Mouse (Mus musculus) midbrain, embryonic 15.5 days (tissue): ENCODE measurements around the gene AU015836. TPM values are rescaled to one million over a fixed set of nuclear protein-coding genes. Genes with fewer than 3 reads are reported as not detected.
"Not testable (repeated sequence)": the region's sequence is repeated elsewhere in the genome, so short reads cannot be mapped to it uniquely, and the experiment has no call there.

Source experiments
- ATAC-seq: fragments of 200-750 bp; cut with Nextera tagmentation; replicated peaks from 2 replicates; pipeline ENCODE4 v1.8.0; 2017; ENCODE audit warnings: moderate TSS enrichment
- H3K27ac ChIP-seq: fragments of 300-500 bp; sonication (generic); 2 replicates; pipeline ENCODE4 v1.5.1; 2015; ENCODE audit warnings: mild to moderate bottlenecking, inconsistent platforms
- H3K27me3 ChIP-seq: fragments of 300-500 bp; sonication (generic); replicated peaks from 2 replicates; pipeline ENCODE4 v1.6.1; 2015; ENCODE audit warnings: inconsistent platforms
- H3K36me3 ChIP-seq: fragments of 300-500 bp; sonication (generic); replicated peaks from 2 replicates; pipeline ENCODE4 v1.6.1; 2015; ENCODE audit warnings: inconsistent platforms
- H3K4me1 ChIP-seq: fragments of 300-500 bp; sonication (generic); 2 replicates; pipeline ENCODE4 v1.6.1; 2015; ENCODE audit warnings: inconsistent platforms
- H3K4me2 ChIP-seq: fragments of 300-500 bp; sonication (generic); 2 replicates; pipeline ENCODE4 v1.6.1; 2015; ENCODE audit warnings: inconsistent platforms, mild to moderate bottlenecking, moderate library complexity
- H3K4me3 ChIP-seq: fragments of 300-500 bp; sonication (generic); 2 replicates; pipeline ENCODE4 v1.5.1; 2015; ENCODE audit warnings: mild to moderate bottlenecking, inconsistent platforms
- H3K9ac ChIP-seq: fragments of 300-500 bp; sonication (generic); 2 replicates; pipeline ENCODE4 v1.6.1; 2015; ENCODE audit warnings: mild to moderate bottlenecking, inconsistent platforms
- H3K9me3 ChIP-seq: fragments of 300-500 bp; sonication (generic); 2 replicates; pipeline ENCODE4 v1.6.1; 2016; ENCODE audit warnings: inconsistent platforms
- WGBS: fragments of 180-500 bp; shearing (Covaris S2); methylation state at CpG from one replicate; pipeline ENCODE4 v1.1.7; 2015; ENCODE audit warnings: mixed read lengths; 5-methylcytosine and 5-hydroxymethylcytosine counted together
- polyA plus RNA-seq: library from polyadenylated mRNA; unstranded; fragments of >200 nt; fragmentation: Nextera tagmentation; extraction: Ambion mirVana; gene quantifications from 2 replicates; pipeline ENCODE4 v1.2.1, GENCODE M21; 2015

AU015836 gene
- polyA plus RNA-seq, result not detected in 2 replicates

DNA sequence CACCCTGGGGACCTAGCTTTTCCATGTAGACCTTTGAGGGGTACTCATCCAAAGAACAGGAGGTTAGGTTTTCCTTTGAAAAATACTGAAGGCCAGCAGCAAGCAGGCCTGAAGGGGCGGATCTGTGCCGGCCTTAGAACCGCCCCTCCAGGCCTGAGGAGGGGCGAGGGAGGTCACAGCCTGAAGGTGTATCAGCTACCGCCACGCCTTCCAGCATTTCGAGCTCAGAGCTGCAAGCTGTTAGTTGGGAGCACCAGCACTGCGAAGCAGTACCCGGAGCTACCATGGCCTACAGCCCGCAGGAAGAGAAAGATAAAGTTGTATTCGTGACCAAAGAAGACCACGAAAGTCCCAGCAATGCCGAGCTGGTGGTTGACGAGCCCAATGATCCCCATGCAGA, at the start of gene AU015836:
Gene AU015836 (plus strand): TSS at position 216 of the 400 bp plus-strand sequence.
- Histone ChIP-seq H3K27me3 (peaks cover 4% of the 10 kb centered on the region; the same call in 1 of the 2 replicates), H3K9ac (no peak within 1 kb of the TSS), H3K4me1 (no peaks in the 10 kb centered on the region), H3K4me2 (no peak within 1 kb of the TSS), H3K9me3 (no peaks in the 10 kb centered on the region), H3K27ac (no peak within 1 kb of the TSS), H3K36me3 (no peaks in the 10 kb centered on the region), H3K4me3 (no peak within 1 kb of the TSS)
- 70% methylated on average over 14 of the region's 14 CpGs for WGBS
- no peak for ATAC-seq

DNA sequence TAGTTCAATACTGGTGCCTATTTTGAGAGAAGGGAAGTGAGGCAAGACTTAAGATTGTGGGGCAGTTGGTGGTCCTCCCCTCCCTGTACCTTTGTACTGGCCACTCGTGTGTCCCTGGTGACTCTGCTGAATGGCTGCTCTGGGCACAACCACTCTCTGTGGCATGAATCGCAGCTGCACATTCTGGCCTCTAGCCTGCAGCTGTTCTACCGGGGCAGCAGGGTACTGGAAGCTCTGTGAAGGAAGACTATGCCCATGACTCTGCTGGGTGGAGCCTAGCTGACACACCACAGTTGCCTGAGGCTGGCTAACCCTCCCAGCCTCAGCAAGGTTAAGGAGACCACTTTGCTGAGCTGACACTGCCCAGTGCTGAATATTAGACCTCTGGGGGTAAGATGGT, 49.4 kb upstream of the AU015836 start:
- no peak for ATAC-seq
- Histone ChIP-seq H3K9me3 (no peaks in the 10 kb centered on the region), H3K4me2 (no peak overlapping the region), H3K4me3 (no peak overlapping the region), H3K4me1 (no peaks in the 10 kb centered on the region), H3K36me3 (no peaks in the 10 kb centered on the region), H3K27ac (no peak overlapping the region), H3K9ac (no peak overlapping the region), H3K27me3 (no peaks in the 10 kb centered on the region)
- WGBS, result 74% methylated on average over 3 of the region's 3 CpGs

DNA sequence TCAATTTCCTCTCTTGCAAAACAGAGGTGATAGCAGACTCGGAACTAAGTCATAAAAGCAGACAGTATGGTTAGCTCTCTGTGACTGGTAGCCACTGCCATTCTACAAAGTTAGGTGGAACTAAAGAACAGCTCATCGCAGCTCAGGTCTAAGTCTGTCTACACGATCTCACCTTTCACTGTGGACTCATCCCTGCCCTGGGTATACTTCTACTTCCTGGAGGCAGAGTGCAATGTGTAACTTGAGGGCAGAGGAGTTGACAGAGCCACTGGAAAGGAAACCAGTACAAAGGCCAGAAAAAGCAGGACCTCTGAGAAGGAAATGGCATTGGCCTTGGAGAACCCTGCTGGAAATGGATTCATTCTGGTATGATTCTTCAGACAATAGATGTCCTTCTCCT, 40.1 kb upstream of the AU015836 start:
- H3K36me3 ChIP-seq, result no peaks in the 10 kb centered on the region
- WGBS, result 95% methylated on average over 3 of the region's 3 CpGs
- H3K9me3 ChIP-seq, result no peaks in the 10 kb centered on the region
- no peaks in the 10 kb centered on the region for H3K4me1 ChIP-seq
- no peak overlapping the region for H3K9ac ChIP-seq
- no peak overlapping the region for H3K4me2 ChIP-seq
- H3K4me3 ChIP-seq, result no peak overlapping the region
- no peaks in the 10 kb centered on the region for H3K27me3 ChIP-seq
- no peak overlapping the region for H3K27ac ChIP-seq
- ATAC-seq, result no peak

DNA sequence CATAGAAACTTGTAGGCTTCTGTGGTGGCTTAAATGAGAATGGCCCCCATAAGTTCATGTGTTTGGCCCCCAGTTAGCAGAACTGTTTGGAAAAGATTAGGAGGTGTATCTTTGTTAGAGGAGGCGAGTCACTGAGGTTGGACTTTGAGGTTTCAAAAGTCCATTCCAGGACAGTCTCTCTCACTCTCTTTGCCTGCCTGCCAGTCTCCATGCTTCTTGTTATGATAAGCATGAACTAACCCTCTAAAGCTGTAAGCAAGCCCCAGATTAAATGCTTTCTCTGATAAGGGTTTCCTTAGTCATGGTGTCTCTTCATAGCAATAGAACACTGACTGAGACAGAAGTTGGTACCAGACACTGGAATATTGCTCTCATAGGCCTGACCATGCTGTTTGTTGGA, 39.7 kb upstream of the AU015836 start:
- H3K9ac ChIP-seq, result no peak overlapping the region
- 96% methylated on average over 1 of the region's 1 CpGs for WGBS
- H3K4me1 ChIP-seq, result no peaks in the 10 kb centered on the region
- H3K36me3 ChIP-seq, result no peaks in the 10 kb centered on the region
- no peak overlapping the region for H3K4me2 ChIP-seq
- no peaks in the 10 kb centered on the region for H3K27me3 ChIP-seq
- no peak overlapping the region for H3K4me3 ChIP-seq
- no peaks in the 10 kb centered on the region for H3K9me3 ChIP-seq
- no peak for ATAC-seq
- no peak overlapping the region for H3K27ac ChIP-seq

DNA sequence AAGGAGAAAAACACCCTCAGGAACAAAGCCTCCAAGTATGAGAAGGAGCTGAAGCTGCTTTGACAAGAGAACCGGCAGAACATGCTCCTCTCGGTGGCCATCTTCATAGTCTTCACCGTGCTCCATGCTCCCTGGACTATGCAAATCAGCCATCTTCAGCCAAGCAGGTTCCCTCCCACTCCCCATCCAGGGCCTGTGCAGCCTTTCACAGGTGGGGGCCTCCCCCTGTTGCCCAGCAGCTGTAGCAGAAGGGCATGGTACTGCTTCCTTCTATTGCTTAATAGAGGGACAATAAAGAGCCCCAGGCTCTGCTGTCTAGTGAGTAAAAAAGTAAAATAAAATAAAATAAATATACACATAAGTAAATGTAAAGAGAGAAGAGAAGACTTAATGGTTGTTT, 36.8 kb upstream of the AU015836 start:
- no peaks in the 10 kb centered on the region for H3K27me3 ChIP-seq
- no peak overlapping the region for H3K4me3 ChIP-seq
- H3K9me3 ChIP-seq, result no peaks in the 10 kb centered on the region
- H3K4me1 ChIP-seq, result no peaks in the 10 kb centered on the region
- no peak overlapping the region for H3K27ac ChIP-seq
- no peak for ATAC-seq
- no peaks in the 10 kb centered on the region for H3K36me3 ChIP-seq
- no peak overlapping the region for H3K9ac ChIP-seq
- no peak overlapping the region for H3K4me2 ChIP-seq
- 95% methylated on average over 3 of the region's 3 CpGs for WGBS

DNA sequence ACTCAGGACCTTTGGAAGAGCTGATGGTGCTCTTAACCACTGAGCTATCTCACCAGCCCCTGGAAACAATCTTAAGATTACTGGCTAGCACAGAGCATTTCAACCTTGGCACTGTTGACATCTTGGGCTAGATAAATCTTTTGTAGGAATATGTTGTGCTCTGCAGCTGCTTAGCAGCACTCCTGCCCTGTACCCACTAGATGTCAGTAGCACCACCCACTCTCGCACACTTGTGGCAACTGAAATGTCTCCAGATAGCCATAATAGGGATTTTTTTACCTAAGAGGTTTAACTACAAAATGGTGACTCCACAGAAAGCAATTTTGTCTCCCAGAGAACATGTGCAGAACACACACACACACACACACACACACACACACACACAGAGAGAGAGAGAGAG, 11.7 kb upstream of the AU015836 start:
- Histone ChIP-seq H3K4me3 (no peak overlapping the region), H3K27ac (no peak overlapping the region), H3K36me3 (no peaks in the 10 kb centered on the region), H3K4me1 (no peaks in the 10 kb centered on the region), H3K4me2 (no peak overlapping the region), H3K9me3 (no peaks in the 10 kb centered on the region), H3K9ac (no peak overlapping the region), H3K27me3 (peaks cover 6% of the 10 kb centered on the region; the same call in 1 of the 2 replicates)
- no peak for ATAC-seq
- WGBS, result 38% methylated on average over 1 of the region's 1 CpGs

DNA sequence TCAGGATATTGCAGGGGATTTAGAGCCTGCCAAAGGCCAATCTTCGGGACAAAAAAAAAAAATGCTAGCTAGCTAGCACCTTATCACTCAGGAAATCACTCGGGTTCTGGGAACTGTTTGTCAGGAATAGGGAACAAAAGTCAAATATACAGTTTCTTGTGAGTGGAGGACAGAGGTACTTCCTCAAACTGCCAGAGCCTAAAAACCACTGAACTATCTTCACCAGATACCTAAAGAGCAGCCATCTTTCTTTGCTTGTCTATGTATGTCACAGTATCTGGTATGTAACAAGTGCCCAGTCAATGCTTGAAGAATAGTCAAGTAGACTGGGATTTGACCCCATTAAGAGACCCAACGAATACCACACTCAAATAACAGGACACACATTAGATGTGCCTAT, 10.0 kb upstream of the AU015836 start:
- Histone ChIP-seq H3K27me3 (peaks cover 9% of the 10 kb centered on the region; the same call in 1 of the 2 replicates), H3K4me2 (no peak overlapping the region), H3K27ac (no peak overlapping the region), H3K4me3 (no peak overlapping the region), H3K36me3 (no peaks in the 10 kb centered on the region), H3K4me1 (no peaks in the 10 kb centered on the region), H3K9ac (no peak overlapping the region), H3K9me3 (no peaks in the 10 kb centered on the region)
- ATAC-seq, result no peak
- 78% methylated on average over 3 of the region's 3 CpGs for WGBS

DNA sequence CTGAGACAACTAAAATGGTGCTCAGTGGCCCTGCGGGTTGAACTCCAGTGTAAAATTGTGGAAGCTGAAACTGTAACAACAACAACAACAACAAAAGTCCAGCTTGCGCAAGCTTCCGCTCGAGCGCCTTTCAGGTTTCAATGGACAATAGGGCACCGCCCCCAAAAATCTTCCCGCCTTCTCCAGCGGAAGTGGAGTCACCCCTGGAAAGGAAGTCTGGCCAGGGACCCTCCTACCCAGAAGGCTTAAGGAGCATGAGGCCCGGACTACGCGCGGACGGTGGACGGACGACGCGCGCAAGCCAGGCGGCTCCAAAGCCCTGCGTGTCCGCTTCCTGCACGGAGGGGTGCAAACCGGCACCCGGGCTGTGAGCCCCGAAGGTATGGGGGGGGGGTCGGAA, 11.9 kb downstream of the AU015836 start:
- H3K9me3 ChIP-seq, result no peaks in the 10 kb centered on the region
- H3K36me3 ChIP-seq, result no peaks in the 10 kb centered on the region
- no peak overlapping the region for H3K27ac ChIP-seq
- 93% methylated on average over 26 of the region's 26 CpGs for WGBS
- no peak overlapping the region for H3K4me2 ChIP-seq
- no peaks in the 10 kb centered on the region for H3K4me1 ChIP-seq
- no peak for ATAC-seq
- 0 out of 2 replicates have a peak, but pooled peaks cover 6% of the 10 kb centered on the region for H3K27me3 ChIP-seq
- no peak overlapping the region for H3K9ac ChIP-seq
- no peak overlapping the region for H3K4me3 ChIP-seq

DNA sequence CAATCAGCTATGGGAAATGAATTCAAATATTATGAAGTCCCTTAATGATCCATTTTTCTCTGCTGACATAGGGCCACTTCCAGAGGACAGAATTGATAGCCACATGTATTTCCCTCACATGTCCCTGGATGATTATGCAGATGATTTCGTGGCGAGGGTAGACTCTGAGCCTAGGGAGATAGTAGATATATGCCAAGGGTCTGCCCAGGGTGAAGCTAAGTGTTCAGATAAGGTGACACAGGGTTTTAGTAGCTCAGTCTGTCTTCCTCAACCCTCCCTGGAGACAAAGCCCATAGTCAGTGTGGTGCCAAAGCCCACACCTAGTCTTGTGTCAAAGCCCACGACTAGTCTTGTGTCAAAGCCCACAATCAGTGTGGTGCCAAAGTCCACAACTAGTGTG, 13.7 kb downstream of the AU015836 start:
- no peak overlapping the region for H3K4me2 ChIP-seq
- H3K4me3 ChIP-seq, result no peak overlapping the region
- no peak overlapping the region for H3K9ac ChIP-seq
- no peaks in the 10 kb centered on the region for H3K4me1 ChIP-seq
- 0 out of 2 replicates have a peak, but pooled peaks cover 6% of the 10 kb centered on the region for H3K27me3 ChIP-seq
- H3K27ac ChIP-seq, result no peak overlapping the region
- H3K36me3 ChIP-seq, result no peaks in the 10 kb centered on the region
- WGBS, result 81% methylated on average over 3 of the region's 3 CpGs
- no peak for ATAC-seq
- no peaks in the 10 kb centered on the region for H3K9me3 ChIP-seq

DNA sequence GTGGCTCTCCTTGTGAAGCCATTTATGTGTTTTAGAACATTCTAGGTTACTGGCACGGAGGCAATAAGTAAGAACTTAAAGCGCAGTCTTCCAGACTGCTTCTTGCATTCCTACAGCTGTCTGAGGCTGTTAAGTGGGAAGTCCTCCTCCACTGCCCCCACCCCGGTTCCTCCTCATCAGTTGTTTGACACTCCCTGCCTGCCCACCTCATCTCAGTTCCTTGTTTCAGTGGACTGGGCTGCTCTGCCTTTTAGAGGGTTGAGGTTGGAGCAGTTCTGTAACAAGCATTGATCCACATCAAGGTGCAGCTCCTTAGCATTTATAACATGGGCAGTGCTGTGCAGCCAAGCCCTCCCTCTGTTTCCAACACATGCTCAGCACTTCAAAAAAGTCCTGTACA, 16.6 kb downstream of the AU015836 start:
- not testable (repeated sequence) for H3K27ac ChIP-seq
- WGBS, result 77% methylated on average over 3 of the region's 3 CpGs

DNA sequence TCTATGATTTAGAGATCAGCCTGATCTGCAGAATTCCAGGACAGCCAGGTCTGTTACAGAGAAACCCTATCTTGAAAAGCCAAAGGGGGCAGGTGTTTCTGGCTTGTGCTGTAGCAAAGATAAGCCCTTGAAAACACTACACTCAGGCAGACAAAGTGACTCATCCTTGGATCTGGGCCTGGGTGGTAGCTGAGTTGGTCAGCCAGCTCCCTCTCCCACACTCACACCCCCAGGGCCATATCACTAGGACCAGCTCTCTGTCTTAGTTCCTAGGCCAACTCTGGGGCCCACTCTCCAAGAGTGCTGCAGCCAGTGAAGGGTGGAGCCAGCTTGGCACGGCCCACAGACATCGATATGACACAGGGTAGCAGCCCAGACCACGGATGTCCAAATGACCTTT, 38.5 kb downstream of the AU015836 start:
- H3K9ac ChIP-seq, result no peak overlapping the region
- H3K36me3 ChIP-seq, result no peaks in the 10 kb centered on the region
- ATAC-seq, result no peak
- H3K9me3 ChIP-seq, result no peaks in the 10 kb centered on the region
- WGBS, result 83% methylated on average over 3 of the region's 3 CpGs
- peaks cover 16% of the 10 kb centered on the region for H3K27me3 ChIP-seq
- no peak overlapping the region for H3K27ac ChIP-seq
- no peak overlapping the region for H3K4me3 ChIP-seq
- H3K4me2 ChIP-seq, result no peak overlapping the region
- no peaks in the 10 kb centered on the region for H3K4me1 ChIP-seq

More for the DNA sequence above, 16.6 kb downstream of the AU015836 start:
- H3K27me3 ChIP-seq, result peaks cover 10% of the 10 kb centered on the region; the same call in 1 of the 2 replicates
- not testable (repeated sequence) for H3K9ac ChIP-seq, H3K4me1 ChIP-seq, ATAC-seq, H3K9me3 ChIP-seq, H3K36me3 ChIP-seq, H3K4me3 ChIP-seq, H3K4me2 ChIP-seq

DNA sequence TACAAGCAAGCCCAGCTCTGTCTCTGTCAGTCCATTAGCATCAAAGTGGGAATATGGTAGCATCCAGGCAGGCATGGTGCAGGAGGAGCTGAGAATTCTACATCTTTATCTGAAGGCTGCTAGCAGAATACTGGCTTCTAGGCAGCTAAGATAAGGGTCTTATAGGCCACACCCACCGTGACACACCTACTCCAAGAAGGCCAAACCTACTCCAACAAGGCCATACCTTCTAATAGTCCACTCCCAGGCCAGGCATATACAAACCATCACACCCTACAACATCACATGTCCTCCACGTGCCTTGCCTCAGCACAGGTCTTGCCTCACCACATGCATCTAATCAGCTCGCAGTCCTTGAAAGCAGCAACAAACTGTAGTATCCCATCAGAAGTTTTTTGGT, 41.0 kb downstream of the AU015836 start:
- no peak overlapping the region for H3K4me2 ChIP-seq
- peaks cover 24% of the 10 kb centered on the region for H3K27me3 ChIP-seq
- H3K9me3 ChIP-seq, result no peaks in the 10 kb centered on the region
- ATAC-seq, result no peak
- no peaks in the 10 kb centered on the region for H3K36me3 ChIP-seq
- WGBS, result 77% methylated on average over 3 of the region's 3 CpGs
- H3K4me3 ChIP-seq, result no peak overlapping the region
- H3K4me1 ChIP-seq, result no peaks in the 10 kb centered on the region
- no peak overlapping the region for H3K9ac ChIP-seq
- no peak overlapping the region for H3K27ac ChIP-seq

DNA sequence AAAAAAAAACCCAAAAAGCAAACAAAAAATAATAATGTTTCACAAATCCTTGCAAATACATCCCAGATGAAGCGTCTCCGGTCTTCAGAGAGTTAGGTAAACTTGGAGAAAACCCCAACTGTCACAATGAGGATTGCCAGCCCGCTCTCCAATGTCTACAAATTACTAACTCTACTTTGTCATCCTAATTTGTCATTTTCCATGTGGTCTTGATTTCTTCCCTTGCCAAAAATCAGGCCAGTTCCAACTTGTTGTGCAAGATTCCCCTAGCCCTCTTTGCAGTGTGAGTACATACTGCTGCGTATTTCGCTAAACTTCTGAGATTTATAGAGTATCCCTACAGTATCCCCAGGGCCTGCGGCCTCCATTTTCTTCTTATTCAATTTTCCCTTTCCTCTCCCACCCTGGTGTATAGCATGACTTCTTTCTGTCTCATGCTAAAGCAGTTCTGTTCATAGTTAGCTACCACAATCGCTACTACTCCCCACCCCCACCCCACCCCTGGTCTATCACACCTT, 43.3 kb downstream of the AU015836 start:
- no peak overlapping the region for H3K27ac ChIP-seq
- no peak overlapping the region for H3K4me3 ChIP-seq
- H3K4me2 ChIP-seq, result no peak overlapping the region
- no peaks in the 10 kb centered on the region for H3K9me3 ChIP-seq
- no peaks in the 10 kb centered on the region for H3K36me3 ChIP-seq
- no peak for ATAC-seq
- WGBS, result 86% methylated on average over 7 of the region's 7 CpGs
- H3K27me3 ChIP-seq, result peaks cover 23% of the 10 kb centered on the region
- H3K4me1 ChIP-seq, result no peaks in the 10 kb centered on the region
- no peak overlapping the region for H3K9ac ChIP-seq
